Mouse (Mus musculus) lung, adult 2 months (tissue): ENCODE measurements around the gene Nek4.

Experiments used
- CTCF ChIP-seq: fragments of 200-500 bp; IDR thresholded peaks from 2 replicates; pipeline ENCODE4 v1.5.1; 2011; ENCODE audit warnings: mild to moderate bottlenecking, low read length, control low read depth; ENCODE audit not compliant: insufficient read depth
- POLR2A ChIP-seq: fragments of 200-500 bp; IDR thresholded peaks from 2 replicates; pipeline ENCODE4 v1.6.1; 2011; ENCODE audit warnings: low read depth, mild to moderate bottlenecking, control low read depth, low read length, borderline replicate concordance; ENCODE audit errors: extremely low read depth

DNA sequence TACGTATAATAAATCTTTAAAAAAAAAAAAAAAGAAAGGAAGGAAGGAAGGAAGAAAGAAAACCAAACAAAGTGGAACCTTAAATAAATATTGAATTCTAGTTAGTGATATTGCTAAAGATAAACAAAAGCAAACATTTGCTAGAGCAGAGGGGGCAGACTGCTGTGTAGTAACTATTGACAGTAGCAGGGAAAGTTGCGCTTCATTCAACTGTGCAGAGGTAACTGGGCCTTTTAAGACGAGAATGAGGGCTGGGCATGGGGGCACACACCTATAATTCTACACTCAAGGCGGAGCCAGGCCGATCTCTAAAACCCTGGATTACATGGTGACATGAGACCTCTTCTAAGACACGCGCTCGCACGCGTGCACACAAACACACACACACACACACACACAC, 1.2 kb upstream of the Nek4 start:
- TF ChIP-seq POLR2A (no peak), CTCF (no peak)
